Mouse (Mus musculus) forebrain, embryonic 15.5 days (tissue): ENCODE measurements around the gene Ggnbp2. TPM values are rescaled to one million over a fixed set of nuclear protein-coding genes. Genes with fewer than 3 reads are reported as not detected.

Source experiments
- ATAC-seq: fragments of 200-750 bp; cut with Nextera tagmentation; replicated peaks from 2 replicates; pipeline ENCODE4 v1.8.0; 2017; ENCODE audit warnings: mild to moderate bottlenecking, moderate TSS enrichment, moderate library complexity
- H3K27ac ChIP-seq: fragments of 300-500 bp; sonication (generic); replicated peaks from 2 replicates; pipeline ENCODE4 v1.5.1; 2015; ENCODE audit warnings: mild to moderate bottlenecking, inconsistent platforms
- H3K27me3 ChIP-seq: fragments of 300-500 bp; sonication (generic); 2 replicates; pipeline ENCODE4 v1.6.1; 2015; ENCODE audit warnings: inconsistent platforms
- H3K36me3 ChIP-seq: fragments of 300-500 bp; sonication (generic); 2 replicates; pipeline ENCODE4 v1.6.1; 2015; ENCODE audit warnings: mild to moderate bottlenecking, inconsistent platforms
- H3K4me1 ChIP-seq: fragments of 300-500 bp; sonication (generic); 2 replicates; pipeline ENCODE4 v1.6.1; 2015; ENCODE audit warnings: inconsistent platforms
- H3K4me2 ChIP-seq: fragments of 300-500 bp; sonication (generic); replicated peaks from 2 replicates; pipeline ENCODE4 v1.6.1; 2015; ENCODE audit warnings: mild to moderate bottlenecking, inconsistent platforms
- H3K4me3 ChIP-seq: fragments of 300-500 bp; sonication (generic); 2 replicates; pipeline ENCODE4 v1.5.1; 2015; ENCODE audit warnings: mild to moderate bottlenecking, inconsistent platforms
- H3K9ac ChIP-seq: fragments of 300-500 bp; sonication (generic); replicated peaks from 2 replicates; pipeline ENCODE4 v1.6.1; 2015; ENCODE audit warnings: mild to moderate bottlenecking, inconsistent platforms
- H3K9me3 ChIP-seq: fragments of 300-500 bp; sonication (generic); 2 replicates; pipeline ENCODE4 v1.6.1; 2016; ENCODE audit warnings: inconsistent platforms
- WGBS: fragments of 180-500 bp; shearing (Covaris S2); methylation state at CpG from one replicate; pipeline ENCODE4 v1.1.7; 2015; ENCODE audit warnings: mixed read lengths; 5-methylcytosine and 5-hydroxymethylcytosine counted together
- polyA plus RNA-seq: library from polyadenylated mRNA; unstranded; fragments of >200 nt; fragmentation: Nextera tagmentation; extraction: Ambion mirVana; gene quantifications from 2 replicates; pipeline ENCODE4 v1.2.1, GENCODE M21; 2015

Ggnbp2 gene
- polyA plus RNA-seq, 1 experiment from 2014 or later = 72.0 TPM

DNA sequence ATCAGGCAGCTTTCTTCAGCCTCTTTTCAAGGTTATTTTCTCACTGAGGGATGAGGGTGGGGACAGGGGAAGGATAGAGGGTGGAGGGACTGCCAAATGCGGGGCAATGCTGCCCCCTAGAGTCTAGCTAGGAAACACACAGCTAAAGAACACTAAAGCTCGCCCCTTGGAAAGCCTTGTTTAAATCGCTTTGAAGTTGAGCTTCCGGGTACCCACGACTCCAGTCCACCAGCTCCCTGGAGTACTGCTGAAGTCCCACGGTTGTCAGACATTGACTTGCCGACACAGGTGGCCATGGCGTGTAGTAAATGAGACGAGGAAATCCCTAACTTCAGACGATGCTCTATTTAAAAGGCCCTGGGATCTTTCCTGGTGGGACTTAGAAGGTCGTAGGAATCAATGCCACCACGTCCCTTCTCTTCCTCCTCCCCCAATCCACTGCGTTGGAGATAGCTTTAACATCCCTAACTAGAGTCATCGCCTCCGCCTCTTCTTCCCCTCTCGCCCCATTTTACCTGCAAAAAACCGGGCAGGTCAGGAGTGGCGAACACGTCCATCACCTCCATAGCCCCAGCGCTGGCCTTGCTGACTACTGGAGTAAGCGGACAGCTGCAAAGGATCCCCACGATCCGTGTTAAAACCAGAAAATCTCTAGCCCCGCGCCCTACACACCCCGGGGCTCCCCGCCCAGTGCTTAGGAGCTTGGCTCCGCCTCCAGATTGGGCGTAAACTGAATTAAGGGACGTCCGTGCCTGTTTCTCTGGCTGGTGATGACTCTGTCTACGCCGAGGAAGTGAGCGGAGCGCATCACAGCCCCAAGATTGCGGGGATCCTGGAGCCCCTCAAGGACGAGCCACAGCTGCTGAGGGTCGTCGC lies 52.3 kb downstream of the Ggnbp2 start:
- Histone ChIP-seq H3K4me3 (peak overlapping the region; percentile 60), H3K36me3 (no peaks in the 10 kb centered on the region), H3K27me3 (no peaks in the 10 kb centered on the region), H3K4me2 (peak overlapping the region; percentile 90), H3K9me3 (no peaks in the 10 kb centered on the region), H3K4me1 (peaks cover 5% of the 10 kb centered on the region; the same call in 1 of the 2 replicates), H3K9ac (peak overlapping the region; percentile 61), H3K27ac (peak overlapping the region; percentile 50; the same call in 1 of the 2 replicates)
- under 1% methylated on average over 39 of the region's 39 CpGs for WGBS
- ATAC-seq = peak; percentile 59

DNA sequence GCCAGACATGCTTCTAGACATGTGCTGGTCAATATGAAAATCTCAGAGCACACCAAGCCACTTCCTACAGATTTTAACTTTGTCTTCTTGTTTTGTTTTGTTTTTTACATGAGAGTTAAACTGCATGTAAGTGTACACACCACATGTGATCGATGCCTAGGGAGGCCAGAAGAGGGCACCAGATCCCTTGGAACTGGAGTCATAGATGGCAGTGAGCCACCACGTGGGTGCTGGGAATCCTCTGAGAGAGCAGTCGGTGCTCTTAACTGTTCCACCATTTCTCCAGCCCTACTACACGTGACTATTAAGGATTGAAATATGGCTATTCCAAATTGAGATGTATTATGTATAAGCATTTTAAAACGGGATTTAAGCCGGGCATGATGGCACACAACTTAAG lies 53.3 kb downstream of the Ggnbp2 start:
- Histone ChIP-seq H3K4me2 (no peak overlapping the region), H3K9me3 (no peaks in the 10 kb centered on the region), H3K4me3 (no peak overlapping the region), H3K4me1 (peaks cover 5% of the 10 kb centered on the region; the same call in 1 of the 2 replicates), H3K36me3 (no peaks in the 10 kb centered on the region), H3K27me3 (no peaks in the 10 kb centered on the region), H3K9ac (no peak overlapping the region), H3K27ac (no peak overlapping the region)
- 85% methylated on average over 6 of the region's 6 CpGs for WGBS
- no peak for ATAC-seq

DNA sequence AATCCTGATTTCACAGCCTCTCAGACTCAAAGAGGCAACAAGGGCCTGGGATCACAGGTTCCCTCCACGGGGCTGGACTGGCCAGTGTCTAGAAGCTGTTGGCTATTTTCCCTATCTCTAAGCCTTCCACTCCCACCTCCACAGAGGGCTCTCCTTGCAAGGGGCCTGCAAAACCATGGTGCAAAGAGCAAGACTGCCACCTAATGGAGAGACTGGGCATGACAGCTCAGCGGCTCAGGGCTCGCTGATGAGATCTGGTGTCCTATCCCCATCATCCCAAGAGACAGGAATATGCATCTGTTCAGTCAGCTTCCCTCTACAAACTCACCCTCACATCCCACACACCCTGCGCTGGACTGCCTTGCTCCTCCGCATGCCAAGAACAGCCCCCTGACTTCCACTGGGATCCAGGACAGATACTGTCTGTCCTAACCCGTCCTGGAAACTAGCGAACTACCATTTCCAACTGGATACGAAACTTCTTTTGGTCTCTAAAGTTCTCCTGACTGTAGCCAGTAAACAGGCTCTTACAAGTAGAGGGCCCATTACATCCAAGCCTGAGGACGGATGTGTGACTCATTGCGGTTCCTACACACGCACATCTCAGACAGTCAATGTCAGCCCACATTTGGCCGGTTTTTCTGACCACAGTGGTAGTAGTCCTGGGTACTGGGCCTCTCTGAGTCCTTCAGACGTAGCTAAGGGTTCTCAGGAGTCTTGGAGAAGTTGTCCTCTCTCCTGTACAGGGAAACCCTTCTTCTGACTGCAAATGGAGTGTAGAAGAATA lies 56.7 kb downstream of the Ggnbp2 start:
- H3K9ac ChIP-seq = no peak overlapping the region
- H3K36me3 ChIP-seq = no peaks in the 10 kb centered on the region
- peaks cover 5% of the 10 kb centered on the region; the same call in 1 of the 2 replicates for H3K4me1 ChIP-seq
- no peak; the same call in 1 of the 2 replicates for ATAC-seq
- H3K27ac ChIP-seq = no peak overlapping the region
- H3K4me3 ChIP-seq = no peak overlapping the region
- H3K9me3 ChIP-seq = no peaks in the 10 kb centered on the region
- WGBS = 60% methylated on average over 13 of the region's 13 CpGs
- H3K4me2 ChIP-seq = no peak overlapping the region
- no peaks in the 10 kb centered on the region for H3K27me3 ChIP-seq

DNA sequence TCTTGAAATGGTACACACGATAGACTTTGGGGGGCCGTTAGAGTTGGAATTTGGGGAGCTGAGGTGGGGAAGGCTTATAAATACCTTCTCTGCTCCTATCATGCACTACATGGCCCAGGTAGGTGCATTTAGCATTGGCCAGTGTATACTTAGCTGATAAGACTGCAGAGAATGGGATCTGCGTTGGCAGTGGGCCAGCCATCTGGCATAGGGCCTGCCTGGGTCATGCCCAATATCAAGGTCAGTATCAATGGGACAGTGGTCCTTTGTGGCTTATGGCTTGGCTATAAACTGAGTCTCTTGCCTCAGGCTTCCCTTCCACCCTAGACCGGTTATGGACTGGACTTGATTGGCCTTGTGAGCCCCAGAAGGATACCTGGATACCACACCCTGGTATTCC lies 66.2 kb downstream of the Ggnbp2 start:
- Histone ChIP-seq H3K4me1 (no peaks in the 10 kb centered on the region), H3K4me2 (no peak overlapping the region), H3K36me3 (no peaks in the 10 kb centered on the region), H3K4me3 (no peak overlapping the region), H3K27ac (no peak overlapping the region), H3K9ac (no peak overlapping the region), H3K9me3 (no peaks in the 10 kb centered on the region), H3K27me3 (no peaks in the 10 kb centered on the region)
- WGBS = 95% methylated on average over 4 of the region's 4 CpGs
- ATAC-seq = no peak

DNA sequence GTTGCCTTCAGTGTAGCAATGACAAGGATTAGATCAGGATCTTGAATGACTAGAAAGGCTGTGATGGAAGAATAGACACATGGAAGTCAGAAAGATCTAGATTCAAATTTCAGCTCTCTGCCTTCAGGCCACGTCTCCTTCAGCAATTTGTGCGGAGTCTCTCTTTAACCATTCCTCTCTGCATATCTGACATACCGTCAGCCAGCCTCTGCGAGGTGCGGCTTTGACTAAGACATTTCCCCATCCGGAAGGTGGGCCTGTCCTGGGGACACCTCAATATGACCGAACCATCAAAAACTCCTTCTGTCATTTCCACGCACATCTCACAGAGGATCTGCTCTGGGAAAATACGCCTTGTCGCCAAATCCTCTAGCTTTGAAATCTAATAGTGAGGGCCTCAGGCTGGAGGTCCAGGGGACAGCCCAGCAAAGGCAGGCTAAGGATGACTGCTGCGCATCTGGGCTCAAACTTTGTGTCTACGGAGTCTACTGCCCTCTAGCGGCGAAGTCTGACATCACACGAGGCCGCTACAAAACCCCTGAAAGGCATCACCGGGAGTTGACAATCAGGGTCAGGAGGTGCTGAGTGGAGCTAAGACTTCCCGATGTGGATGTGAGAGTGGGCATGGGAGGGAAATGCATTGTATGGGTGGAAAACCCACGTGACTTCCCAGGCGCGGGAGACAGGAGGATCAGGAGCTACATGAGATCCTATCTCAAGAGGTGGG lies 72.8 kb downstream of the Ggnbp2 start:
- Histone ChIP-seq H3K36me3 (no peaks in the 10 kb centered on the region), H3K4me2 (no peak overlapping the region), H3K27me3 (peaks cover 38% of the 10 kb centered on the region), H3K4me1 (peaks cover 5% of the 10 kb centered on the region; the same call in 1 of the 2 replicates), H3K9ac (no peak overlapping the region), H3K9me3 (no peaks in the 10 kb centered on the region), H3K27ac (no peak overlapping the region), H3K4me3 (no peak overlapping the region)
- peak; percentile 44; the same call in 1 of the 2 replicates for ATAC-seq
- WGBS = 20% methylated on average over 21 of the region's 21 CpGs

DNA sequence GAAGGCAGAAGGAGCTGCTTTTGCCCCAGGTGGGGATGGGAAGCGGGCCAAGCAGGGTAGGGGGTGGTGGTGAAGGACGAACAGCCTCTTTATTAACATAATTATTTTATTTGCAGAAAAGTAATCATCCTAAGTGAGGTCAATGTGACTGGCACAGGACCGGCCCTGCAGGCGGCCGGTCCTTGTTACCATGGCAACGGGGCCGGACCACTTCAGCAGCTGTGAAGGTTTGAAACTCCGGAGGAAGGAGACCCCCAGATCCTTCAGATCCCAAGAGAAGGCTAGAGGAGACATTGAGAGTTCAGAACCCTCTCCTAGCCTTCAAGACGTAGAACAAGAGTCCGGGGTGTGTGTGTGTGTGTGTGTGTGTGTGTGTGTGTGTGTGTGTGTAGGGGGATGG lies 73.6 kb downstream of the Ggnbp2 start:
- no peak for ATAC-seq
- Histone ChIP-seq H3K4me3 (no peak overlapping the region), H3K4me1 (peaks cover 5% of the 10 kb centered on the region; the same call in 1 of the 2 replicates), H3K27me3 (peaks cover 43% of the 10 kb centered on the region), H3K27ac (no peak overlapping the region), H3K9me3 (no peaks in the 10 kb centered on the region), H3K36me3 (no peaks in the 10 kb centered on the region), H3K4me2 (no peak overlapping the region), H3K9ac (no peak overlapping the region)
- WGBS = 27% methylated on average over 10 of the region's 10 CpGs

DNA sequence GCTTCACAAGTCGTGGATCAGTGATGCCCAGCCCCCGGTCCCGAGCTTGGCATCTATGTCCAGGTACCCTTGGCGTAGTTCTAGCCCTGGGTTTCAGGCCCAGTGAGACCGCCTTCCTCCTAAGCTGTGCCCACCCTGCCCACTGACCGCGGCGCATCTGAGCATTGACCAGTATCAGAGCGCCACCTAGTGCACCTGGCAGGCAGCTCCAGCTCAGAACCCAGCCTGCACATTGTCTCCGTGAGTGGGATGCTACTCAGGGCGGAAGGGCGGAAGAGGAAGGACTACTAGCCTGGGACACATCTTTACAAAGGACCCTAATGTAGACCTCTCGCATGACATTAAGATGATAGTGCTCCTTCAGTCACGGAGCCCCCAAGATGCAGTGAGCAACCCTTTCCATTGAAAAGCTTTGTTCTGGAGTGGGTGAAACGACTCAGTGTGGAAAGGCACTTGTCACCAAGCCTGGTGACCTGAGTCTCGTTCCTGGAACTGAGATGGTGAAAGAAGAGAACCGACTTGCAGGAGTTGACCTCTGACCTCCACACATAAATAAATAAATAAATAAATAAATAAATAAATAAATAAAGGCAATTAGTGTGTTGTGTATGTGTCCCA lies 76.0 kb downstream of the Ggnbp2 start:
- peaks cover 50% of the 10 kb centered on the region for H3K27me3 ChIP-seq
- H3K4me3 ChIP-seq = peak overlapping the region; percentile 31
- WGBS = 9% methylated on average over 17 of the region's 17 CpGs
- ATAC-seq = peak; percentile 85
- H3K9me3 ChIP-seq = no peaks in the 10 kb centered on the region
- H3K4me2 ChIP-seq = peak overlapping the region; percentile 47
- peak overlapping the region; percentile 37; the same call in 1 of the 2 replicates for H3K9ac ChIP-seq
- H3K36me3 ChIP-seq = no peaks in the 10 kb centered on the region
- no peak overlapping the region for H3K27ac ChIP-seq
- peaks cover 5% of the 10 kb centered on the region; the same call in 1 of the 2 replicates for H3K4me1 ChIP-seq

DNA sequence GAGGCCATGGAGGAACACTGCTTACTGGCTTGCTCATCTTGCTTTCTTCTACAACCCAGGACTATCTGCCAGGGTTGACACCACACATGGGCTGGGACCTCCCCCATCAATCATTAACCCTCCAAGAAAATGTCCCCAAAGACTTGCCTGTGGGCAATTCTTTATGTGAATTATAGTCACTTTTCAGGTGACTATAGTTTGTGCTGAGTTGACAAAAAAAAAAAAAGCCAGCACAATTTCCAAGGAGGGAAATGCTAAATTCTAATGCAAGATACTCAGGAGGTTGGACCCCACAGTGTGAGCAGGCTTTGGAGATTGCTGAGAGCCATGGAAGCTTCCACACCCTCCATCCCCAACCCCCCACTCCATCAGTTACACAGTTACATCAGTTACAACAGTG lies 77.1 kb downstream of the Ggnbp2 start:
- no peaks in the 10 kb centered on the region for H3K36me3 ChIP-seq
- H3K4me2 ChIP-seq = no peak overlapping the region
- H3K9ac ChIP-seq = no peak overlapping the region
- no peaks in the 10 kb centered on the region for H3K9me3 ChIP-seq
- H3K4me3 ChIP-seq = no peak overlapping the region
- no peak for ATAC-seq
- H3K4me1 ChIP-seq = peaks cover 5% of the 10 kb centered on the region; the same call in 1 of the 2 replicates
- peaks cover 53% of the 10 kb centered on the region for H3K27me3 ChIP-seq
- no peak overlapping the region for H3K27ac ChIP-seq

DNA sequence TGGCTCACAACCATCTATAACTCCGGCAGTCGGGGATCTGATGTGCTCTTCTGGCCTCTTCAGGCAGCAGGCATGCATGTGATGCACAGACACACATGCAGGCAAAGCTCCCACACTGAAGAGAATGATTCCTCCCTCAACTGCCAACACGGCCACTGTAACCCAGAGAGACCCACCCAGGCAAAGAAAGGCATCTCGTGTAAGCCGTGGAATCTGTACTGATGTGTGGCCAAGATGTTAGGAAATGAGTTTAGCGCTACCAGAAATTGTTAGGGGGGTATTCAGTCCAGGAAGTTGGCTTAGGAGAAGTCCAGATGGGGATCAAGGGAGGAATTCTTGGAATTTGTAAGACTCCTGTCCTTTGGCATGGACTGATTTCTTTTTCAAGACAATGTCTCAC lies 80.2 kb downstream of the Ggnbp2 start:
- no peak for ATAC-seq
- no peak overlapping the region for H3K4me2 ChIP-seq
- no peak overlapping the region for H3K9ac ChIP-seq
- no peaks in the 10 kb centered on the region for H3K9me3 ChIP-seq
- WGBS = 58% methylated on average over 6 of the region's 6 CpGs
- no peaks in the 10 kb centered on the region for H3K36me3 ChIP-seq
- H3K4me1 ChIP-seq = peaks cover 5% of the 10 kb centered on the region; the same call in 1 of the 2 replicates
- no peak overlapping the region for H3K4me3 ChIP-seq
- no peak overlapping the region for H3K27ac ChIP-seq
- peaks cover 37% of the 10 kb centered on the region for H3K27me3 ChIP-seq
